Mouse (Mus musculus) CD4-positive helper T cell, adult 2 months (primary cell): Measurements from ENCODE around the gene Podxl.
"Not testable (repeated sequence)": the region's sequence is repeated elsewhere in the genome, so short reads cannot be mapped to it uniquely, and the experiment has no call there.

Source experiments
- DNase-seq: peaks from one replicate; pipeline ENCODE4 v3.0.0-alpha.2; 2012; ENCODE audit warnings: low read depth, missing footprints, low spot score

Gene Podxl

DNA sequence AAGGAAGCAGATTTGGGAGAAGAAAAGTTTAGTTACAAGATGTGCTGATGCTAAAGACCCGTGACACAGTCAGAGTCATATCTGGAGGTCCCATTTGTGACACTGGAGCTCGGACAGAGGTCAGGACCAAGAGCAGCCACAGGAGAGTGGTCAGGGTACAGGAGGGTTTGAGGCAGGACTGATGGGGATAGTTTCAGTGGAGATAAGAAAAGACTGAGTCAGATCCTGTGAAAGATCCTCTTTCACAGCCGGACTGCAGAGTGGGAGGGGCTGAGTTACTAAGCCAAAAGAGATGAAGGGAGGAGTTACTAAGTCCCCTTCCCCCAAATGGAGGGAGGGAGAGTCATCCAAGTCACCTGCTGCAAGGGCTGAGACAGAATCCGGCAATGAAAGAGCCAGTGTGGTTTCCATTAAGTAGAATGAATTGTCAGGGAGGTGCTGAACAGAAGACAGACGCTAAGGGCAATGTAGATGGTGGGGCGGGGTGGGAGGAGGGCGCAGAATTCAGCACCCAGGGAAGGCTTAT, 4.4 kb upstream of the Podxl start:
- DNase-seq = no peak

- no peak for DNase-seq
These were observed 3.4 kb upstream of the Podxl start for GRCm38 (mm10) chr6:31567200-31567599.

DNA sequence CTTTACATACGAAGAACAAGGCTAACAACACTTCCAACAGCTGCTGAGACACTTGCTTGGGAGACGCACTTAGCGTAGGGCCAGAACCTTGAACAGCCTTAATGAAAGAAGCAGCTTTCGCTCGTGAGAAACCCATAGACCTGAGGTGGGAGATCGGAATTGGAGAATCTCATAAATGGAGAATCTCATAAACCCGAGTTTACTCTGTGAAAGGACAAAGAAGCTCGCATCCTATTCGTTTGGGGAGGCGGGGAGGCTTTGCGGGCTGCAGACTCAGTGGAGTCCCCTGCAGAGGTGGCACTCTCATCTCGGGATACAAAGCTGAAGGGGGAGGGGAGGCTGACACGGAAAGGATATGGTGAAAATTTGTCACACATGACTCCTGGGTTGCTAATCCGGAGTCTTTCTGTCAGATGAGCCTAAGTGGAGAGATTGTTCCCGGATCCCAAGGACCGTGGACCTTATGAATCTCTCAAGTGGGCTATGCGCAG, 1.2 kb upstream of the Podxl start:
- no peak for DNase-seq

DNA sequence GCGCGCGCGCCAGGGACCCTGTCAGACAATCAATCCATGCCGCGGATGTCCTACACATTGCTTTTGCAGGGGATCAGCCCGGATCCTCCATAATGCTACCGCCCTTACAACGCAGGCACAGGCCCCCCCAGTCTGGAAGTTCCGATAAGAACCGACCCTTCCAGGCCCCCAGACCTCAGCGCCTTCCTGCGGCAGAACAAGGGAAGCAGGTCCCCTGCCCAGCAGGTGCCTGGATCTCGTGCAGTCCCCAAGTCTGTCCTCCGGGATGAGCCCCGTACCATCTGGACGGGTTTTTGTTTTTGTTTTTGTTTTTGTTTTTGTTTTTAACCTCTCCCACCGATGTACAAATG, 376 bp upstream of the Podxl start:
- no peak for DNase-seq

- DNase-seq = no peak
These were observed 1.3 kb downstream of the Podxl start for GRCm38 (mm10) chr6:31562371-31563080.

DNA sequence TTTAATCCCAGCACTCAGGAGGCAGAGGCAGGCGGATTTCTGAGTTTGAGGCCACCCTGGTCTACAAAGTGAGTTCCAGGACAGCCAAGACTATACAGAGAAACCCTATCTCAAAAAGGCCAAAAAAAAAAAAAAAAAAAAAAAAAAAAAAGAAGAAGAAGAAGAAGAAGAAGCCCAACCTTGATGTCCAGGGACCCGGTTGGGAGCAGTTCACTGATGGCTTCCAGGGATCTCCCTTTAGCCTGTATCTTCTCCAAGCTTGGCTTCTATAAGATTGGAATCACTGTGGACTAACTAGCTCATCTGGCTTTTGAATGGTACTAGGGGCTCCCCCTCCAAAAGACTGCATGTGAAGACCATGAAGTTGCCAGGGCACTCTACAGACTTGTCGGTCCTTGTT, 1.8 kb downstream of the Podxl start:
- DNase-seq = not testable (repeated sequence)

GRCm38 (mm10) chr6:31560138-31560959, 3.4 kb downstream of the Podxl start:
- DNase-seq = no peak

DNA sequence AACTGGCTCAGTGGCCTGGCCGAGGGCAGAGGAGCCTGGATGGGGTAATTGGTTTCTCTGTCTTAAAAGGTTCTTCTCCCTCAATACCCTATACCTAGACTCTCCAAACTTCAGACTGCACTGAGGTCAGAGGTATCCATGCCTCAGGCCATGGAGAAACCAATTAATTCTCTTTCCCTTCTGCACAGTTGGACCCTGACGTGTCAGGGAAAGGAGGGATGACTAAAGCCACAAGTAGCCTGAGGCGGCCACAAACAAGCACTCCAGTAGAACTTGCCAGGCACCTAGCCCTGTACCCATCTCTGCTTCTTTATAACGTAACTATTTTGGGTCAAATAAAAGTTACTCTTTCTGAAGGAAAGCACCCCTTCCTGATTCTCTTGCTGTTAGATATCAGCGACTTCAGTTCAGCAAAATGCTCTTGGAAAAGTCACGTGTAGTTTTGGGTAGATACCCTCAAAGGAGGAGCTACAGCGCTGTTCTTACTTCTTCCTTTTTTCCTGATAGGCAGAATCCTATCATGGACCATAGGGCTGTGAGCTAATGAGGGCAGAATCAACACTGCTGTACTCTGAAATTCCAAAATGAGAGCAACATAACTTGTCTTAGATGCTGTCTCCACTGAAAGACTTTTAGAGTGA, 7.2 kb downstream of the Podxl start:
- DNase-seq = no peak

GRCm38 (mm10) chr6:31550876-31551532, 12.8 kb downstream of the Podxl start:
- no peak for DNase-seq

DNA sequence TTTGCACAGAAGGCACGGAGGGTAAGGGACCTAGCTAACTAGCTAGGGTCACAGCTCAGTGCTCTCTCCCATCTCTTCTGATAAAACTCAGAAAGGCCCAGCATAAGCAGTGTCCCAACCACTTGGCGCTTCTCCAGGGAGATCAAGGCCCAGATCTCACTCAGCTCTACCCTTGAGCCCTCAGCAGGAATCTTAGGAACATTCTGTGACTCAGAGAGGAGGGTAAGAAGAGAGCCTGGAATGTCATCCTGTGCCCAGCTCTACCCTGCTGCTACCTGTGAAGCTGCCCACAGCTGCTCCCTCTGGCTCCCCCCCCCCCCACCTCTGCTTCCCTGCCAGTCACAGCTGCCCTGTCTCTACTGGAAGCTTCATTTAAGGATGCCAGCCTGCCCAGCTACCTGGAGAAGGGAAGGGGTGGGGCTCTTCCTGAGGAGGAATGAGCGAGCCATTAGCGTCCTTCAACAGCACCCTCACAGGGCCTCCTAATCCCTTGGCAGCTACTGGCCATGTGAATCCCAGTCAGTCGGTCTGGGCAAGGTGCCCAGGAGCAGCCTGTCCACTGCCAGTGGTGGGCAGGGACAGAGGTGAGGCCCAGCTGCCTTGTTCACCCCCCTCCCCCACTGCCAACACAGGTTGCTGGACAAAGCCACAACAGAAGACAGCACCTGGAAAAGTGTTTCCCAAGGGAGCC, 14.3 kb downstream of the Podxl start:
- DNase-seq = no peak

- no peak for DNase-seq
These were observed 19.5 kb downstream of the Podxl start for GRCm38 (mm10) chr6:31544318-31544717.

DNA sequence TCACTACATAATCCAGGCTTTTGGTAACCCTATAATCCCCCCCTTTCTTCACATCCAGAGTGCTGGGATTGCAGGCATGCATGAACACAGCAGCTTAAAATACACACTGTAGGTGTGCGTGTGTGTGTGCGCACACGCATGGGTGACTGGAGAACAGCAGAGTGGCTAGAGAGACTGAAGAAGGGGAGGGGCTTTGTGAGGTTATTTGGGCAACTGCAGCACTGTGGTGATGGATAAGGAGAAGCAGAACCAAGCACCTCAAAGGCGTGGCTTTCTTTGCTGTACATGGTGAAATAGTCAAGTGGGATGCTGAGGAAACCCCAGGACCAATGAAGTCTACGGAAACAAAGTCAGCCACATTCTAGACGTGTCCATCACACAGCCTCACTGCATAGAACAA, 23.8 kb downstream of the Podxl start:
- DNase-seq = no peak

DNA sequence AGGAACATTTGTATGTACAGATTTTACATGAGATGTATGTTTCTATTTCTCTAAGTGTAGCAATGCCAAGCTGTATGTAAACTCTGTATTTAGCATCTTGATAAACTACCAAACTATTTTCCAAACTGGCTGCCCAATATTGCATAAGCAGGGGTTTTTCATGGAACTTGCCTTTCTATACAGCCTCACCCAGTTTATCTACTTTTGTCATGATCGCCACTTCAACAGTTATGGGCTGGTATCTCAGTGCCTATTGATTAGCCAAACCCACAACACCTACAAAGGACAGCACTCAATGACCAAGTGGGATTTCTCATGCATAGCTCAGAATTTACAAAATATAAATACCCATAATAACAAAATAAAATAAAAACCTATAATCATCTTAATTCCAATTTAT, 25.7 kb downstream of the Podxl start:
- no peak for DNase-seq

DNA sequence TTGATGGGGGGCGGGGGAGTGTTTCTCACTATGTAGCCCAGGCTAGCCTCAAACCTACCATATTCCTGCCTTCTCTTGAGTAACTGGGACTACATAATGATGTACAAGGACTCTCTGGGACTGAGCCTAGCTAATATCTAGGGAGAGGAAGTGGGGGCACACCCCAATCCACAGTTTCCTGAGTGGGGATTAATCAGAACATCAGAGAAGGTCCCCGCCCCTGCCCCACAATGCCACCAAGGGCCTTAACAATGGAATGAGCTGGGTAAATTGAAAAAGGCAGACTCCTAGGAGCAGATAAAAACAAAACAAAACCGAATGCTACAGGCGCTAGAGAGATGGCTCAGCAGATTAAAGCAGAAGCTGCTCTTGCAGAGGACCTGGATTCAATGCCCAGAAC, 26.6 kb downstream of the Podxl start:
- peak; percentile 28 for DNase-seq

GRCm38 (mm10) chr6:31534705-31535104, 29.1 kb downstream of the Podxl start:
- DNase-seq = no peak

- peak; percentile 31 for DNase-seq
These were observed 31.9 kb downstream of the Podxl start for GRCm38 (mm10) chr6:31531880-31532279.

GRCm38 (mm10) chr6:31528339-31528738, 35.4 kb downstream of the Podxl start:
- no peak for DNase-seq

GRCm38 (mm10) chr6:31527897-31528296, 35.9 kb downstream of the Podxl start:
- DNase-seq = peak; percentile 49

DNA sequence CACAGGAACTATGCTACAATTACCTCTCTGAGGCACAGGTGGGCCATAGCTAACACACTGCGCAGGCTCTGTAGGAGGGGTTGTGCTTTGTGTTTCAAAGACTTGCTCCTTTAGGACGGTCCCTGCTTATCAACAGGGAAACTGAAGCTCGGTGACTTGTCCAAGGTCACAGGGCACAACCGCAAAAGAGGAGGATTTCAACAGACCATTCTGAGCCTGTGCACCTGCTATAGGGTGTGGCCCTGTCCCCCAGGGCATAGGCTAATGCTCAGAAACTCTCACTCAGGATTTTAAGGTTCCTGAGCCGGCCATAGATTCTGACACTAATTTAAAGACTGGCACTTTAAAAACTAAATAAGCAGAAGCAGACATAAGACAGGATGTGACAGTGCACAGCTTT, 36.9 kb downstream of the Podxl start:
- no peak for DNase-seq

DNA sequence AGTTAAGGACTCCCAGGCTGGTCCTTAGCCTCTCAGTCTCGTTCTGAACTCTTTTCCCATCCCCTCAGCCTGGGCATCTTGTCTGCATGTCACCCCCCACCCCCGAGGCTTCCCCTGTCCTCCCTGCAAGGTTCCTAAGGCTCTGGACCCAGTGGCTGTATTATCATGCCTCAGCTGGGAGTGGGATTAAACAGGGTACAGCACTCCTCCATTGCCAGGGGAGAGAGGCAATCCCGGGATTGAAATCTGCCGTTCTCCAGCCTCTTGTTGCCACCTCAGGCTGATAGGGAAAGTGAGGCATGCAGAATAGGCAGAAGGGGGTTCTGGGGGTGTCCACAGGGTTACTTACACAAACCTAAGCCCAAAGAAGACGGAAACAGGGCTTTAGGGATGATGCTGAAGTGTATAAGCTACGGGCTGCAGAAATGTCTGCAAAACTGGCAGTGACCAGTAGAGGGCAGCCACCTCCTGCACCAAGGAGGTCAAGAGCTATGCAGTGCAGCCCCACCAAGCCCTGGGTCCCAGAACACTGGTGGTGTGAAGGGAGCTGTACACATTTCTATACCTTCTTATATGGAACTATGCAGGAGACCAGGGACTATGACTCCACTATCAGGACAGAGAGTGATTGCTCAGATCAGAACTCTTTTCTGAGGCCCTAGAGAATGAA, 38.4 kb downstream of the Podxl start:
- peak; percentile 48 for DNase-seq

DNA sequence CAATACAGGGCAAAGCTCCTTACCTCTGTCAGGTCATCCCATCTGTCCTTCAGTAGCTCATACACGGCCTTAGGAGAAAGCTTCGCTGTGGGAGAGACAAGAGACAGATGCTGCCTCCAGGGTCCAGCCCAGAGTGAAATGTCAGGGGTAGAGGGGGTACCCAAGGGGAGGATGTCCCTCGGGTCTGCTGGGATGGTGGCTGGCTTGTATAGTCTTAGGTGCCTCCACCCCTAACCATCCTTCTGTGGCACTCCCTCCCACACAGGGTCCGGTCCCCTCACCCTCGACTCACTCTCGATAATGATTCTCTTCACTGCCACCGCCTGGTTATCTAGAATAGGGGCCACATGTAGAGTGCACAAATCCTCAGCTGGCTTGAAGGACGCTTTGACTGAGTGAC, 39.1 kb downstream of the Podxl start:
- no peak for DNase-seq
